Mouse (Mus musculus) CD8-positive naive resting alpha-beta T cell, adult 2 months (primary cell): ENCODE data around the gene Asic1.
A peak's percentile ranks its signal among the peaks of the same experiment; 100 is the strongest.
"Not testable (repeated sequence)": the region's sequence is repeated elsewhere in the genome, so short reads cannot be mapped to it uniquely, and the experiment has no call there.

ENCODE experiments used
- DNase-seq, 2 experiments: peaks; one replicate each; pipeline ENCODE4 v3.0.0; 2022; ENCODE audit warnings: low read depth in 2 of 2, low spot score in 2 of 2

Gene Asic1

GRCm38 (mm10) chr15:99718461-99719021, 48.4 kb downstream of the Asic1 start:
- DNase-seq = no peak

GRCm38 (mm10) chr15:99719865-99720264, 49.7 kb downstream of the Asic1 start:
- DNase-seq = no peak

GRCm38 (mm10) chr15:99721921-99722743, 52.0 kb downstream of the Asic1 start:
- no peak for DNase-seq

GRCm38 (mm10) chr15:99723120-99723514, 52.9 kb downstream of the Asic1 start:
- DNase-seq = no peak

- DNase-seq = no peak
Measured at GRCm38 (mm10) chr15:99723515-99724291, 53.5 kb downstream of the Asic1 start.

GRCm38 (mm10) chr15:99724292-99725021, 54.3 kb downstream of the Asic1 start:
- peak; percentile 32 to 42 for DNase-seq

- DNase-seq = peak; percentile 91 to 94
Measured at GRCm38 (mm10) chr15:99725341-99726155, 55.4 kb downstream of the Asic1 start, which contains the start of gene Cox14. Gene Cox14 (plus strand): TSS chr15:99725618.

GRCm38 (mm10) chr15:99726549-99726948, 56.4 kb downstream of the Asic1 start:
- no peak for DNase-seq

GRCm38 (mm10) chr15:99727039-99727438, 56.9 kb downstream of the Asic1 start:
- DNase-seq = not testable (repeated sequence)

GRCm38 (mm10) chr15:99727525-99727924, 57.4 kb downstream of the Asic1 start:
- no peak for DNase-seq

- no peak for DNase-seq
Measured at GRCm38 (mm10) chr15:99728211-99728610, 58.0 kb downstream of the Asic1 start.

- no peak for DNase-seq
Measured at GRCm38 (mm10) chr15:99729056-99729783, 59.1 kb downstream of the Asic1 start.

GRCm38 (mm10) chr15:99731167-99731566, 61.0 kb downstream of the Asic1 start:
- no peak for DNase-seq

GRCm38 (mm10) chr15:99731678-99732077, 61.5 kb downstream of the Asic1 start:
- no peak for DNase-seq

- no peak for DNase-seq
Measured at GRCm38 (mm10) chr15:99733186-99733585, 63.0 kb downstream of the Asic1 start.

- peak; percentile 100 for DNase-seq
Measured at GRCm38 (mm10) chr15:99735631-99736030, 65.5 kb downstream of the Asic1 start.

GRCm38 (mm10) chr15:99736675-99737074, 66.5 kb downstream of the Asic1 start:
- DNase-seq = no peak

- DNase-seq = no peak
Measured at GRCm38 (mm10) chr15:99740229-99740628, 70.1 kb downstream of the Asic1 start.
